Mouse (Mus musculus) layer of hippocampus, adult 18-20 months (tissue): ENCODE data around the gene Kdm2b. TPM values are rescaled to one million over a fixed set of nuclear protein-coding genes. Genes with fewer than 3 reads are reported as not detected.

ENCODE experiments used
- DNase-seq, 2 experiments: peaks; one replicate each; pipeline ENCODE4 v3.0.0; 2022; ENCODE audit warnings: low spot score in 2 of 2
- total RNA-seq, 2 experiments: library from RNA; stranded (reverse); gene quantifications; 2 replicates each; pipeline ENCODE4 v1.2.3; 2021

Kdm2b gene
- total RNA-seq, 2 experiments from 2014 or later = 33.5 to 39.4 TPM

DNA sequence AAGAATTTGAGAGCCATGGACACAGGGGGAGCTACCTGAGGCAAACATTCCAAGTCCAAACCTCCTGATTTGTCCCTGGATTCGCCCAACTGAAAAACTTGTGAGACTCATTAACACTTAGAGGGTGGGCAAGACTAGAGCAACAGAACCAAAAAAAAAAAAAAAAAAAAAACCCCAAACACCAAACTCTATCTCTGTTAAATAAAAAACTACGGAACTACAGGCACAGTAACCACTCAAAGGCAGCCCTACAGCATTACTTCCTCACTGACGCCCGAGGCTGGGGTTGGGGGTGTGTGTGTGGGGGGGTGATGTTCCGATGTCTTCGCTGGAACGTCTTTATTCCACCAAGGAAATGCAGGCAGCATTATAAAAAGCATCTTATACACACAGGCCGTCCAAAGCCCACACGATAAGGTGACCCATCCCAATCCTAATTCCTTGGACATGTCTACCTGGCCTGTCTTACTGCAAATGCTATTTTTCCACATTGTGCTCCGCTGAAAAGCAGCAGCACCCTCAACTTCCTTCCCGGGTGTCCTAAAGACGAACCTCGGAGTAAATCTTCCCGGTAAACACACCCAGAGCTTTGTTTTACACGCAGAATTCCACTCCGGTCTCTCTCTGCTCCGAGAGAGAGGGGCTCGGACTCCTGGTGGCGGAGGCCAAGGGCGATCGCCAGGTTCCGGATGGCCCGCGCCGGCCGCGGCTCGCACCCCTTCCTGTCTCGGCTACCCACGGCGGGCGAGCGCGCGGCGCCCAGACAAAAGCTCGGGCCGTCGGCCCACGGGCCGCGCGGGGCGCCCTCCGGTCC, 90.5 kb downstream of the Kdm2b start:
- DNase-seq = no peak

DNA sequence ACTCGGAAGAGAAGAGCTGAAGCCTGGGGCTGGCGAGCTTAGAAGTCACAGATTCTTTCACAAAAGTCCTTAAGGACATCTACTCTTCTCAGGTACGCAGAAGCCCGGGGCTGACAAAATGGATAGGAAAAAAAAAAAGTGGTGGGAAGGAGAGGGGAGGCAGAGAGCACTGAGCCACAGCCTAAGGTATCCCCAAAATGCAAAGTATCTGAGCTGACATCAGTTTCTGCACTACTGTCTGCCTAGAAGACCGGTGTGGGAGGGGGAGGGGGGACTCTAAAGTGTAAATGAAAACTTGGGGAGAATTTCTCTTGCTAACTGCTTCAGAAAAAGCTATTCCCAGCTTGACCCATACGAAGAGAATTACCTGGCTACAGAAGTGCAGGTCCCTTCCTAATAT, 91.5 kb downstream of the Kdm2b start:
- no peak for DNase-seq

DNA sequence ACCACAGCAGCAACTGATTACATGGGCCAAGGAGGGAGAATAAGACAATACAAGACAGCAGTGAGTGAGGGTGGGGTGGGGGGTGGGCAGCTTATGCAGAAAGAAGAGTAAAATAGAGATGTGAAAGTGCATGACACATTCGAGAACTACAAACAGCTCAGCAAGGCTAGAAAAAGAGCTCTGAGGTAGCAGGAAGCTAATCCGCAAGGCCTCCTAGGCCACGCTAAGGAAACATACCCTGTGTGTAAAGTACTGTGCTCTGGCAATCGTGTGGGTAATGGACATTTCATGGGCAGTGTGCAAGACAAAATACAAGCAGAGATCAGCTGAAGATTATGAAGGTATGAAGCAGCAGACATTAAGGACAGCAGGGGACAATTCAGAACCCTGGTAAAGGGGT, 94.8 kb downstream of the Kdm2b start:
- DNase-seq = no peak

DNA sequence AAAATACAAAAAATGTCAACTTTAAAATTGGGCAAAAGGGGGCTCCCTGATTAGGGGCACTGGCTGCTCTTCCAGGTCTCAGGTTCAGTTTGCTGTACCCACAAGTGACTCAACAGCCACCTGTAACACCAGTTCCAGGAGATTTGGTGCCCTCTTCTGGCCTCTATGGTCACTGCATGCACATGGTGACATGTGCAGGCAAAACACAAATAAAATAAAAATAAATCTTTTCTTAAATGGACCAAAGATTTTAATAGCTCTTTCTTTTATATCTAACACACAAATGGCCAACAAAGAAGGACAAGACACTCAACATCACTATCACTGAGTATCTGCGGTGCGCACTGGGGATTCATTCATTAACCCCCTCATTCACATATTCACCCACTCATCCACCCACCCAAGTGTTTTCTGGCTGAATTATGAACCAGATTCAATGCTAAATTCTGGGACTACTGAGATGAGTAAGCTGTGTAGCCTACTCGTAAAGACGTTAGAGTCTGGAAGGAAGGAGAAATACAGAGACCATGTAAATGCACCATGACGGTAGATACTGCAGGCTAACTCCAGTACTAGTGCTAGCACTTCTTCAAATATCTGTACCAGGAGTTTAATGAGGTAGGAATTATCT, 95.5 kb downstream of the Kdm2b start:
- DNase-seq = peak in 1 of 2 experiments; percentile 66

DNA sequence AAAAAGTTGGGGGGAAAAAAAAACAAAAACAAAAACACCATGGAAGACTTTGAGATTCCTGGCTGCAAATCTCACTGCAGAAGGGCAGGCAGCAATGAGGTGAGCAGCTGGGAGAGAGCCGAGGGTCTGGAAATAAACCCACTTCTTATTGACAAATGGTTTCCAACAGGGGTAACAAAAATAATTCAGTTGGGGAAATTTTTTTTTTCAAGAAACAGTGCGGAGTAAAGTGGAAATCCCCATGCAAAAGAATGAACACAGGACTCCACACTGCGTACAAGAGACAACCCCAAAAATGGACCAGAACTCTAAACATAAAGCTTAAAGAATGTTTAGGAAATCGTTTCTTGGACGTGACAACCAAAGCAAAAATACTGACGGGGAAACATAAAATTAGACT, 96.4 kb downstream of the Kdm2b start:
- DNase-seq = no peak

DNA sequence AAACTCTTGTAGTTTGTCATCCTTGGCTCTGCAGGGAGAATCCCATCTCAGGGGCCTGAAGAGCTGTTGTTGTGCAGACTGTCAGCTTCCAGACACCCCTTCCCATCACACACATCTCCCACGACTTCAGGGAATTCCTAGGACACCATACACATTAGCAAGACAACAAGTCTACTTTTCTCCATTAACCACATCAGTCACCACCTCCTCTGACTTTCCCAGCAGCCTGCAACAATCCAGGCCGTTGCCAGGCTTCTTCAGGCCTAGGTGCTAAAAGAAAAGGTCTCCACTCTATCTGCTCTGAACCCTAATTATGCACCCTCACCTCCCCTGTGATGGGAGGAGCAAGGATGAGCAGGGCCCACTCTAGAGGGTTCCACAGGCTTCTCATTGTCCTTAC, 99.2 kb downstream of the Kdm2b start:
- no peak for DNase-seq

DNA sequence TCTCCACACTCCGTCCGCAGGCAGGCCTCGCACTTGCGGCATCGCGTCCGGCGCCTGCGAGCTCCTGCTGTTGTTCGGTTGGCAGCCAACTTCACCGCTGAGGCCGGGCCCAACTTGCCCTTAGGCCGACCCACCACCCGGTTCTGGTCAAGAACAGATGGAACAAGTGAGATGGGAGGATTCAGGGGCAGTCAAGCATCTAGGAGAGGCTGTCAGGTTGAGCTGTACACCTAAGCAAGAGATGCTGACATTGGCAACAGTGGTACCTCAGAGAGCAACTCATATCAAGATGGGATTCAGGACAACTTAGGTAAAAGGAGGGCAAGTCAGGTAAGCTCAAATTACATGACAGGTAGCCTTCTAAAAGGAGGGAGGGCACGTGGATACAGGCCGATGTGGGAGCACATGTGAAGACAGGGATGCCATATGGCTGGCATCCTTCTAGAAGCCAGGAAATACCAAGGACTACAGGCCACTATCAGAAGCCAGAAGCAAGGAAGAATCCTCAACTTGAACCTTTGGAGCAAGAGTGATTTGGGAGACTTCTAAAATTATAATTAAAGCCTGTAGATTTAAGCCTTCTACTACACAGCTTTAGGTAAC, 100.9 kb downstream of the Kdm2b start:
- DNase-seq = no peak

DNA sequence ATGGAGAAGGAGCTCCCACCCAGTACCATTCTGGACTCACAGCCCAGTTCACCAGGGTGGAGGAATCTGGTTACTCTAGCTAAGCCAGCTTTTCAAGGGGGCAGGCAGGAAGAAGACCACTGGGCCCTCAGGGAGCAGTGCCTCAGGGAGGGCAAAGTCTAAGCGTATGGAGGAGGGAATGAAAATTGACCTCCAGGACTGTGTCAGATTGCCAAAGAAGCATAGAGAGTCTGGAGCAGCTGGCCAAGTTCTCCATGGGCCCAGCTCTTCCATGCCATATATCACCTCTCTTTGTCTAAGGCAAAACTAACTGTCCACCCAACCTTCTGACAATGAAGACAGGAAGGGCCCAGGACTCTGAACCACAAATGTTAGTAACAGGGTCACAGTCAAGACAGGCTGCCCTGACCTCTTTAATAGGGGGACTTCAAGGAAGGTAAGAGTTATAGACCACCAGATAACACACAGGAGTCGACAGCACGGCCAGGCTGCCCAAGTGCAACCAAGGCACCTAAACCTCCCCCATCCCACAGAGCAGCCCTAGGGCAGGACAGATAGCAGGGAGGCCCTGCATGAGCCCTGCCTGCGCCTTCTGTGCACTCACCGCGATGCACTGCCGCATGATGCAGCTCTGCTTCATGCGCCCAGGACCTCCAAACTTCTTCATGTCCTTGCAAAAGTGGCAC, 101.6 kb downstream of the Kdm2b start:
- no peak for DNase-seq

DNA sequence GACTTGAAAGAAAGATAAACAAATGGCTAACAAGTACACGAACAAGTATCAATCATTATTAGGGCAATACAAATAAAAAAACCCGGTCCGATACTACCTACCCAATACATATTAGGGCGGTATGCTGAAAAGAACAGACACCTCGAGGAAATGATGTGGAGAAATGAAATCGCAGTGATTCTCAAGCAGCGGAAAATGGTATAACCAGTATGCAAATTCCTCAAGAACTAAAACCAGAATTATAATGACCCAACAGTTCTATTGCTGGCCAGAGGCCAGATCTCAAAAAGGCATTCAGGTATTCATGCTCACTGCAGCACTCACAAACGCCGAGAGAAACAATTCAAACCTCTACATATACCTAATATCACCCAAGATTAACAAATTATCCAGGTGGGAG, 102.6 kb downstream of the Kdm2b start:
- DNase-seq = no peak

DNA sequence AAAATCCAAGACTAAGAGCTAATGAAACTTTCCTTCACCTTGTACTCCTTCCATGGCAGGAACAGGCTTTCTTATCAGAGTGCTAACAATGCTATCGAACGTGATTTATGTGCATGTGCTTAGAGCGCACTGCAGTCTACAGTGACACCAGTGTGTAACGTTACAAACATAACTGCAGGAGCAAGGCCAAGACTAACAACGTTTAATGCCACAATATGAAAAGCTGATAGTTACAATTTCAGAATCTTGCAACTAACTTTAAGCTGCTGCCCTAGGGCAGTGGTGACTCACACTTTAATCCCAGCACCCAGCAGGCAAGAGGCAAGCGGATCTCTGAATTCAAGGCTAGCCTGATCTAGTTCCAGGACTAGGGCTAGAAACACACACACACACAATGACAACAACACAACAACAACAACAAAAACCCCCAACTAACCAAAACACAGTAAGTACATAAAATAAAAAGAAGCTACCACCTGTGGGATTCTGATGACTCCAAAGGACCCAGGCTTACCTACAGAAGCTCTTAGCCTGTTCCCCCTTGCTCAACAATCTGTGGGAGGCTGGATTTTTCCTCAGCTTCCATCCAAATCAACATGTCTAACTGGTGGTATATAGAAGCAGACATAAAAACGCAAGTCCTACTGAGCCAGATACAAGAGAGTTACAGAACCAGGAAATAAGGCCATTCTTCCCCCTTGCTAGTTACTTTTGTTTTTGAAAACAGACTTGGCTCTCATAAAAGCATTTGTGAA, 104.9 kb downstream of the Kdm2b start:
- DNase-seq = no peak

DNA sequence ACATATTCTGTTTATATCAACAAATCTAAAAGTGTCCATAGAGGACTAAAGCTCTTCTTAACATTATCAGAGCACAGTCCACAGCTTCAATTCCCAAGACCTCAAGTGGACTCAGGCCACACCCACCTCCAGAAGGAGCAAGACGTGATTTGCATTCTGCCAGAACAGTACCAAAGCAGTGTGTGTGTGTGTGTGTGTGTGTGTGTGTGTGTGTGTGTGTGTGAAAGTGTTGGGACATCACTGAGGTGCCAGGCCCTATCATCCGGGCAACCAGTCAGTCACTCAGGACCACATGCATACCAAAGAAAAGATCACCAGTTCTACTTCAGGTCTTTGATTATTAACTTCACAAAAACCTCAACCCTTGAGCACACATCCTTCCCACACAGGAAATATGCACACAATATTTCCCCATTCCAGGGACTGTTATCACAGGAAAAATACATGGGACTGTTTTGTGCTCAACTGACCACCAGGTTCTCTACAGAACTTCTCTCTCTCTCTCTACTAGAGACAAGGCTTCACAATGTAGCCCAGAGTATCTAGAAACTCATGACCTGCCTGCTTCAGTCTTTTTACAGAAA, 105.9 kb downstream of the Kdm2b start:
- no peak for DNase-seq

DNA sequence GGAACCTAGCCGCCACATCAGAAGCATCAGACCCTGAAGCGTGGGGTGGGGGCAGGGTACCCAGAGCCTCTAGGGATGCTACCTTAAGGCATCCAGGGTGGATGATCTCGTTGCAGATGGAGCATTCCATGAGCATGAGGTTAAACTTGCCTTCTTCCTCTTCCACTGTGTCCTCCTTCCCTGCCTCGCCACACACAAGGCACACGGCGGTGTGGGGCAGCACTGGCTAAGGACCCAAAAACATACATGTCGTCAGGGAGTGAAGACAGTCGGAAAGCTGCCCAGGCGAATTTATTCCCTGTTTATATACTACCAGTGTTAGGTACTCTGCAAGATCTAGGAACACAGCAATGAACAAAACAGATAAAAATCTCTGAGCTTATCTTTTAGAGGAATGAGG, 106.4 kb downstream of the Kdm2b start:
- DNase-seq = no peak

DNA sequence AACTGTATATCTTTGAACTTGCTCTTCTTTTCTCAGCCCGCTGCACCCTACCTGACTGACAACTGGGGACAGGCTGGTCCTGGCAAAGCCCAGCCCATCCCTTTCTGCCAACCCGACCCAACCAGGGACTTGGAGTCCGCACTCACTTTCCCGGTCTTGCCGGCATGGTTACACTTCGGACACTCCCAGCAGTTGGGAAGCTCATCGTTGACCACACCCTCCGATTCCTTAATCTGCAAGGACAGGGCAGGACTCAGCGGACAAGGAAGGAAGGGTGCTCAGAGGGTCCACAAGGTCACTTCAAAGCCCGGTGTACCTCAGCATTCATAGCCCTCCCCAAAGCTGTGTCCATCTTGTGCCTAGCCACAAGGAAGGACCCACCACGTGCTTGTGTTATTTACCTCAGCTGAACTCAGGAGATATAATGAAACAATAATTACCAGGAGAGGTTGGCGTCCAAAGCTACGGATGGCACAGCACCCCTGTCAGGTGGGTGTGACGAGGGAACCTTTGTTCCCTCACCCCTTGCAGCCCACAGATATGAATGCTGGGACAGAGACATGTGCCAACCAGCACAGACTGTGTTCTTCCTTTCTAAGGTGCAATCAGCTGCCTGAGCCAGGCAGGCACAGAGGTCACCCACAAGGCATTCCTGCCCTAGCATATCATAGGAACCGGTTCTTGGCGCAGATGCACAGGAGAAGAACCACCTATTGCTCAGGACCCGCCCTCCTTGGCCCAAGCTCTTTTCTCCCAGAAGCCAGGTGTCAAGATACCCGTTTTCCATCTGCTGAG, 107.2 kb downstream of the Kdm2b start:
- DNase-seq = no peak

DNA sequence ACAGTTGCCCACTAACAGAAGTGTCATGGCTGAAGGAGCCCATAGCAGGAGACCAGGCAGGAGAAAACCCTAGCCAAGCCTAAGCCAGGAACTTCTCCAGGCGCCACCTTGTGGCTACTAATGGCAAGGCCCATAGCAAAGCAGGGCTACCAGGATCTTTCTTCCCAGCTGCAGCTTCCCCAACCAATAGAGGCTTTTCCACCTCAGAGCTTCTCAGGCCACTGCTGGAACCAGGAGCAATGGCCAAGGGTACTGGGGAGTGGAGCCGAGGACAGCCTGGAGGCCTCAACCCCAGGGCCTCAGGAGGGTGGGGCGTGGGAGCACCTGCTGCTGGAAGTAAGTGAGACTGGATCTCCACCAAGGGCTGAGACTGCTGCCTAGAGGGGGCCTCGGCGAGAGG, 108.3 kb downstream of the Kdm2b start:
- peak; percentile 35 to 78 for DNase-seq

DNA sequence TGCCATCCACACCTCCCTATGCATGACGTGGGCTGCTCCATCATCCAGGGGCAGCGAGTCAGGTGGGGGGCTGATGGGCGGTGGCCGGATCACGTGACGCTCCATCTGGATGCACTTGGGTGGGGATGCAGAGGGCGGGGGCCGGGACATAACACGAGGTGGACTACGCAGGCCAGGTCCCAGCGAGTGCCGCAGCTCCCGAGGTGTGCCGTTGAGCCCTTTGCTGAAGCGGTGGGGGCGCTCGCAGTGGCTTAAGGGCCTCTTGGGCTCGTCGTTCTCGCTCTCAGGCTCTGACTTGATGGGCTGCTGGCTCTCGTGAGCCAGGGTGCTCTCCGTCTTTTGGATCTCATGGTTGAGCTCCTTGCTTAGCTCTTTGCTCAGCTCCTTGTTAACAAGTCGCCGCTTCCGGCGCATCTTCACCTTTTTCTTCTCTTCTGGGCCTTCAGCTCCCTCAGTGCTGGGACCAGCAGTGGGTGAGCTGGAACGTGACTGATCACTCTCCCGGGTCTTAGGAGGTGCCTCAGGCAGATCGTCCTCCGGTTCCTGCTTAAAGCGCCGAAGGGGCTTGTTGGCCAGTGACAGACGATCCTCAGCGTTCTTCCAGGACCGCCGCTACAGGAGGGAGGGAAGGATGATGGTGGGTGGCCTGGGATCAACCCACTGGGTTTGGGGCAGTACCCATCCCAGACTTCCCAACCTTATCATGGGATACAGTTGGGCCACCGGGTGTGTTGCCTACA, 109.2 kb downstream of the Kdm2b start:
- DNase-seq = no peak

DNA sequence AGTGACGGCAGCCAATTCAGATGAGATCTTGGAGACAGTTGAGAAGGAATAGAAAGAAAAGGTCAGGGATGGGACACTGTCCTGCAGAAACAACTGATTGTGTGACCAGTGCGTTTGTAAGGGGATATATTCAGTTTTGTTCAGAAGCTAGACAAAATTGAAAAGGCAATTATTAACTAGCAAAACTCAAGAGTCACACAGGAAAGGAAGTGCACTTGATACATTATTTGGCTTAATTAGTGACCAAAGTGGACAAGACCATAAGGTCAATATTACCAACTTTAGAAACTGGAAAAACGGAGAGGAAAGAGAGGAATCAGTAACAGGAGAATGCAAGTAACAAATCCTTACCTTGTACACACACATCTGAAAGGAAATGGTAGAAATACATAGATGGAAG, 113.0 kb downstream of the Kdm2b start:
- DNase-seq = no peak

DNA sequence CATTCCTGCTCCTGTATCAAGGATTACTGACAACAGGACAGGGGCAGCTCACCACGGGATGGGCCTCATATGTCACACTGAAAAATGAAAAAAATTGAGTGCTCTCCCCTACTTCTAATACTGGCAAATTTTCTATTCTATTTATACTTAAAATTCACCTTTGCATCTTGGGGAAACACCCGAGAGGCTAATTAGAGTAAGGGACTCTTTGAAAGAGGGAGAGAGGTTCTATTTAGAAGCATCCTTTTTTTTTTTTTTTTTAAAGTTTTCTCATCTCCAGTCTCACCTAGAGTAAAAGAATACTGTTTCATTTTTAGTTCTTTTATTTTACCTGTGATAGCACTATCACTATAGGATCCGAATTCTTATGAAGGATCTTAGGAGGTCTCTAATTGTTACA, 115.3 kb downstream of the Kdm2b start:
- no peak for DNase-seq

DNA sequence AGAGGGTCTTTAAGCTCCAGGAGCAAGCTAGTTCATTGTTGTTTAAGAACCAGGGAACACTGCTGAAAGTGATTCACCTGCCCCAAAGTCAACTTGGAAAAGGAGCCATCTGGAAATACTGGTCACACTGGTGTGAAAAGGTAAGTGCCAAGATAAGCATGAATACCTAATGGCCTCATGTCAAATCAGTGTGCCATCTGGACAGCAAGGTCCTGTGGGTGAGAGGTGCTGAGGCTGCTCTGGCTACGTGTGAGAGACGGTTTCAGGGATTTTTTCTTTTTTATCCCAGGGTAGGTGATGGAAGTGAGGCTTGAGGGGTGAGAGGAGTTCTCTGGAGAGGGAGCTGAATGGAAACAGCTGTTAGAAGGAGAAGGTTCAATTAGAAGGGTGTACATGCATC, 116.0 kb downstream of the Kdm2b start:
- no peak for DNase-seq

DNA sequence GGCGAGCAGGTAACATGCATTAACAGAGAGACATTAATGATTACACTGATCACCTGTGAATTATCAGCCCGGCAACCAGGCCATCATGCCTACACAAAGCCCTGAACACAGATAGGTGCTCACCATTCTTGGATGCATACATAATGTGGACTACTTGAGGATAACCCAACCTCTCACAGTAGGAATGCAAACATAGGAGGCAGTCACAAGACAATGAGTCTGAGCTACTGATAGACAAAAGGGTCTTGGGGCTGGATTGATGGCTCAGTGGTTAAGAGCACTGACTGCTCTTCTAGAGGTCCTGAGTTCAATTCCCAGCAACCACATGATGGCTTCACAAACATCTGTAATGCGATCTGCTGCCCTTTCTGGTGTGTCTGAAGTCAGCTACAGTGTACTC, 117.0 kb downstream of the Kdm2b start:
- no peak for DNase-seq
